Mouse (Mus musculus) neural tube, embryonic 12.5 days (tissue): ENCODE measurements around the gene Cd247. TPM values are rescaled to one million over a fixed set of nuclear protein-coding genes. Genes with fewer than 3 reads are reported as not detected.

Experiments
- ATAC-seq: fragments of 200-750 bp; cut with Nextera tagmentation; 2 replicates; pipeline ENCODE4 v1.8.0; 2017; ENCODE audit warnings: low read depth, mild to moderate bottlenecking, moderate TSS enrichment, moderate library complexity; ENCODE audit not compliant: low FRiP score
- H3K27ac ChIP-seq: fragments of 300-500 bp; sonication (generic); 2 replicates; pipeline ENCODE4 v1.5.1; 2016
- H3K27me3 ChIP-seq: fragments of 300-500 bp; sonication (generic); replicated peaks from 2 replicates; pipeline ENCODE4 v1.6.1; 2016; ENCODE audit warnings: mild to moderate bottlenecking
- H3K36me3 ChIP-seq: fragments of 300-500 bp; sonication (generic); 2 replicates; pipeline ENCODE4 v1.6.1; 2016; ENCODE audit warnings: mild to moderate bottlenecking
- H3K4me1 ChIP-seq: fragments of 300-500 bp; sonication (generic); 2 replicates; pipeline ENCODE4 v1.6.1; 2016
- H3K4me2 ChIP-seq: fragments of 300-500 bp; sonication (generic); replicated peaks from 2 replicates; pipeline ENCODE4 v1.6.1; 2016; ENCODE audit warnings: mild to moderate bottlenecking
- H3K4me3 ChIP-seq: fragments of 300-500 bp; sonication (generic); 2 replicates; pipeline ENCODE4 v1.5.1; 2016
- H3K9ac ChIP-seq: fragments of 300-500 bp; sonication (generic); 2 replicates; pipeline ENCODE4 v1.6.1; 2016; ENCODE audit warnings: mild to moderate bottlenecking
- H3K9me3 ChIP-seq: fragments of 300-500 bp; sonication (generic); 2 replicates; pipeline ENCODE4 v1.6.1; 2016; ENCODE audit warnings: mild to moderate bottlenecking
- WGBS: fragments of 180-500 bp; shearing (Covaris S2); methylation state at CpG from one replicate; pipeline ENCODE4 v1.1.7; 2016; 5-methylcytosine and 5-hydroxymethylcytosine counted together
- polyA plus RNA-seq: library from polyadenylated mRNA; unstranded; fragments of >200 nt; fragmentation: Nextera tagmentation; extraction: Ambion mirVana; gene quantifications from 2 replicates; pipeline ENCODE4 v1.2.1, GENCODE M21; 2016

Cd247 gene
- polyA plus RNA-seq, 1 experiment from 2014 or later = 1.2 TPM

- Histone ChIP-seq H3K27me3 (no peaks in the 10 kb centered on the region), H3K4me2 (0 out of 2 replicates have a peak overlapping the region, but pooled peaks have one; percentile 2), H3K4me1 (peaks cover 14% of the 10 kb centered on the region; the same call in 1 of the 2 replicates), H3K4me3 (no peak overlapping the region), H3K36me3 (peaks cover 5% of the 10 kb centered on the region; the same call in 1 of the 2 replicates), H3K27ac (no peak overlapping the region), H3K9me3 (no peaks in the 10 kb centered on the region), H3K9ac (no peak overlapping the region)
- 43% methylated on average over 14 of the region's 14 CpGs for WGBS
- ATAC-seq = 0 out of 2 replicates have a peak, but pooled peaks have one; percentile 30
These were observed 76.6 kb downstream of the Cd247 start for GRCm38 (mm10) chr1:165864864-165865795.

DNA sequence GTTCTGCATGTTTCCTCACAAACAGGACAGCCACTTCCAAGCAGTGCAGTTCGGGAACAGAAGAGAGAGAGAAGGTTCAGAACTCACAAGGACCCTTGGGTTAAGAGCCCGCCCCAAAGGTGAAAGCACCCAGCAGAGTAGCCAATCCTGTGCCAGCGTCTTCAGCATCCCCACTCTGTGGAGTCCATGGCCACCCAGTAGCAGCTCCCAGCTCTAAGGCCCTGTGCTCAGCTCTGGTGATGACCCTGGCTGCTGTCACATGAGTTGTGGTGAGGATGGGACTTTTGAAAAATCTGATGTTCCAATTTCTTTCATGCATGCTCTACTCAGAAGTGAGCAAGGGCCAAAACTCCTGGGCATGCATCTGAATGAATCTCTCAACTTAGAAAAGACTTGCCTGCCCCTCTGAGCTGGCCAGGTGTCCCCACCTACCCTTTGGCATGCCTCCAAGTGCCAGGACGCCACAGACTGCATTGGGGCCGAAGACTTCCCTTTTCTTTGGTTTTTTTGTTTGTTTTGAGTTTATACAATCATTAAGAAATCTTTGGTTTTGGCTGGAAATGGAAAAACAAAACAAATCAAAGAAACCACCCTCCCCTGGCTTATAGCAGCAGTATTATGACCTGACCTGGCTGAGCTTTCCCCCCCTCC lies 78.3 kb downstream of the Cd247 start:
- no peak for ATAC-seq
- Histone ChIP-seq H3K9me3 (no peaks in the 10 kb centered on the region), H3K4me3 (no peak overlapping the region)

GRCm38 (mm10) chr1:165868659-165869058 lies 80.2 kb downstream of the Cd247 start:
- ATAC-seq = no peak
- Histone ChIP-seq H3K4me1 (peaks cover 14% of the 10 kb centered on the region; the same call in 1 of the 2 replicates), H3K27me3 (no peaks in the 10 kb centered on the region), H3K9me3 (no peaks in the 10 kb centered on the region), H3K9ac (no peak overlapping the region), H3K36me3 (peaks cover 5% of the 10 kb centered on the region; the same call in 1 of the 2 replicates), H3K4me3 (no peak overlapping the region), H3K4me2 (no peak overlapping the region), H3K27ac (no peak overlapping the region)
- WGBS = 93% methylated on average over 8 of the region's 8 CpGs

More for the DNA sequence above, 78.3 kb downstream of the Cd247 start:
- 81% methylated on average over 5 of the region's 5 CpGs for WGBS
- Histone ChIP-seq H3K9ac (no peak overlapping the region), H3K4me1 (peaks cover 14% of the 10 kb centered on the region; the same call in 1 of the 2 replicates), H3K4me2 (no peak overlapping the region), H3K36me3 (peaks cover 5% of the 10 kb centered on the region; the same call in 1 of the 2 replicates), H3K27ac (no peak overlapping the region), H3K27me3 (no peaks in the 10 kb centered on the region)

- Histone ChIP-seq H3K27me3 (no peaks in the 10 kb centered on the region), H3K9me3 (no peaks in the 10 kb centered on the region), H3K9ac (no peak overlapping the region), H3K4me1 (no peaks in the 10 kb centered on the region), H3K4me3 (no peak overlapping the region), H3K36me3 (peaks cover 38% of the 10 kb centered on the region), H3K4me2 (no peak overlapping the region), H3K27ac (no peak overlapping the region)
- ATAC-seq = no peak
- 47% methylated on average over 8 of the region's 8 CpGs for whole genome bisulfite sequencing
These were observed 86.2 kb downstream of the Cd247 start for GRCm38 (mm10) chr1:165874645-165875044.

DNA sequence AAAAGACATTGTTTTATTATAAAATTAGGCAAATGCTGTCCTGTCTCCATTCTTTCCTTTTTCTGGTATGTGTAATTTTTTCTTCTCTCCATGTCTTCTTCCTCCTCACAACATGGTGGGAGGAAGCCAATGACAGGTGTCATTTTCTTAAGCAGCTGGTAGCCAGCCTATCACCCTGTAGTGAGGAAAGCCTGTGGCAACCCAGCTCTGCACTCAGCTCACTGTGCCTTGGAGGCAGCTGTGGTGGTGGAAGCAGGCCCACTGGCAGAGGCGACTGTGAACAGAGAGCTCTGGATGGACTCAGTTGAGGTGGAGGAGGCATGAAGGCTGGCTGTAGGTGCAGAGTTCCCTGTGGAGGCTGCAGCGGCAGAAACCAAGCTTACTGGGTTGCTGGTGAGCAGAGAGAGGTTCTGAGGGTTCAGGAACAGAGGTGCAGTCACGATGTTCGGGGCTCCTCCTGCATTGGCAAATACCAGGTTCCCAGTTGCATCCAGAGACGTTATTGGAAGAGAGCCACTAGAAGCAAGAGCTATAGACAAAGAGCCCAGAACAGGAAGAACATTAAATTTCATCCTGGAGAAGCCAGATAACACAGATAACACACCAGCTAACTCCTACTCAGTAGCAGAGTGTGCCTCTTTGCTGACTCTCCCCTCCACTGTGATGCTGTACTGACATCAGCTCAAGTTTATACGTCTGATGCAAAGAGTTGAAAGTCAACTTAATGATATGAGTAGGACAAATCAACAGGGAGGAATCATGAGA lies 87.2 kb downstream of the Cd247 start:
- H3K27me3 ChIP-seq = no peaks in the 10 kb centered on the region
- no peak overlapping the region for H3K4me3 ChIP-seq
- no peaks in the 10 kb centered on the region for H3K9me3 ChIP-seq
- WGBS = 91% methylated on average over 6 of the region's 6 CpGs
- H3K4me2 ChIP-seq = no peak overlapping the region
- H3K9ac ChIP-seq = no peak overlapping the region
- H3K27ac ChIP-seq = no peak overlapping the region
- no peaks in the 10 kb centered on the region for H3K4me1 ChIP-seq
- no peak for ATAC-seq
- H3K36me3 ChIP-seq = peaks cover 41% of the 10 kb centered on the region

GRCm38 (mm10) chr1:165878751-165879150 lies 90.3 kb downstream of the Cd247 start:
- Histone ChIP-seq H3K4me3 (no peak overlapping the region), H3K9ac (no peak overlapping the region), H3K9me3 (no peaks in the 10 kb centered on the region), H3K36me3 (peaks cover 41% of the 10 kb centered on the region), H3K27ac (no peak overlapping the region), H3K4me1 (no peaks in the 10 kb centered on the region), H3K4me2 (no peak overlapping the region), H3K27me3 (no peaks in the 10 kb centered on the region)
- no peak for ATAC-seq
- 96% methylated on average over 2 of the region's 2 CpGs for WGBS

DNA sequence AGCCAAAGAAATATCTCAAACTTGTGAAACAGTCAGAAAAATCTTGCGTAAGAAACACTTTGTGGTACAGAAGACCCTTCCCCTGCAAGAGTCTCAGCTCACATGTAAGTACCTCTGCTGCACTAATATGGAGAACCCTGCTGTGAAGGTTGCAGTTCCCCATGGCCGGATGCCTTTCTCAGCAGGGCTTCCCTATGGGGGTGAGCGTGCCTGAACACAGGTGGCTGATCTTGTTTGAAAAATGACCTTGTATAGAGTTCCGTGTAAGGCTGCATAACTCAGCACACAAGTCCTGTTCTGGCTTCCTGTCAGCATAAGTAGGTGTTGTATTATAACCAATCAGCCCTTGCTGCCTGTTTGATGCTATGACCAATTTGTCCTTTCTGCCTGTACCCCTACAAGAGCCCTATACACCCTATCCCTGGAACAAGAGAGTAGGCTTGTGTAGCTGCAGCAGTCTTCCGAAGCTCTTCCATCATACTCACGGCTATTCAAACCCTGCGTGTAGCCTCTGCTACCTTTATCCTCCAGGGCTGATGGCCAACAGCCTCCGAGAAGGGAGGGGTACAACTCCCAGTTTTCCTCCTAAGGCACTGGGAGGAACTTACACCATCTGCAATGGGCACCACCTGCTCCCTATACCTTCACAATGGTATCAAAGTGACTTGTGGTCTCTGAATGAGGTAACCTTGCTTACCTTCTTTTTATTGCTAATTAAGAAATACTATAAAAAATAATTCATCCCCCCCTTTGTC lies 93.8 kb downstream of the Cd247 start:
- no peak for ATAC-seq
- H3K4me3 ChIP-seq = no peak overlapping the region
- no peak overlapping the region for H3K27ac ChIP-seq
- no peaks in the 10 kb centered on the region for H3K9me3 ChIP-seq
- no peak overlapping the region for H3K4me2 ChIP-seq
- H3K36me3 ChIP-seq = peaks cover 22% of the 10 kb centered on the region
- no peak overlapping the region for H3K9ac ChIP-seq
- no peaks in the 10 kb centered on the region for H3K27me3 ChIP-seq
- WGBS = 56% methylated on average over 8 of the region's 8 CpGs
- H3K4me1 ChIP-seq = no peaks in the 10 kb centered on the region

DNA sequence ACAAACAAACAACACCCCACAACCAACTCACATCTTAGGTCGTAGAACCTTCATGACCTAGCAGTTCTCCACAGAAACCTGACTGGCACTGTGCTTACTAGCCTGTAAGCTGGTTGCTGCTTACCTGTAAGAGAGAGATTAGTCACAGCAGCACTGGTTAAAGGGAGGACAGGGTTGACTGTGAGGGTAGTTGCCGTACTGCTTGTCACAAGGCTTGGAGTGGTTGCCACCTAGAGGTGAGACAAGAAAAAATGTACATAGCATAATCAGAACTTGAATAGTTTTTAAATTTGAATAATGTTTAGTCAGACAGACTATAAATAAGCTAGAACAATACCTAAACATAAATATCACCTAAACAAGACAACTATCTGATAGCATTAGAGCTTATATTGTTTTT lies 103.2 kb downstream of the Cd247 start:
- H3K36me3 ChIP-seq = peaks cover 59% of the 10 kb centered on the region
- 91% methylated on average over 2 of the region's 2 CpGs for WGBS
- H3K4me2 ChIP-seq = no peak overlapping the region
- H3K27me3 ChIP-seq = no peaks in the 10 kb centered on the region
- H3K9ac ChIP-seq = no peak overlapping the region
- no peaks in the 10 kb centered on the region for H3K4me1 ChIP-seq
- no peaks in the 10 kb centered on the region for H3K9me3 ChIP-seq
- no peak overlapping the region for H3K27ac ChIP-seq
- ATAC-seq = no peak
- H3K4me3 ChIP-seq = no peak overlapping the region

DNA sequence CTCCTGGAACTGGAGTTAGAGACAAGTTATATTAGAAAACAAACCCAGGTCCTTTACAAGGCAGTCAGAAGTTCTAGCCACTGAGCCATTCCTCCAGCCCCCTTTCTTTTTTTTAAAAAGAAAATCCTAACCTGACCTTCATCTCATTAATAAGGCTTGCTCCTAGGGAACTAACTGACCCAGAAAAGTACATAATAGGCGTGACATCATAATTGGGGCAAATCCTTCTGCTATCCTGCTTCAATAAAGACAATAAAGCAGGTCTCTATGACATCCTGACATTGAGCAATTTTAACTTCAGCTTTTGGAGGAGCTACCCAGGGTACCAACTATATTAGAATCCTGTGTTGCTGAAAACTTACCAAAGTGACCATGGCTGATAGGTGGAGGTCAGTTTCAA lies 115.1 kb downstream of the Cd247 start:
- Histone ChIP-seq H3K27me3 (no peaks in the 10 kb centered on the region), H3K36me3 (peaks cover 36% of the 10 kb centered on the region), H3K4me1 (no peaks in the 10 kb centered on the region), H3K4me3 (no peak overlapping the region), H3K9ac (no peak overlapping the region), H3K4me2 (no peak overlapping the region), H3K9me3 (no peaks in the 10 kb centered on the region), H3K27ac (no peak overlapping the region)
- no peak for ATAC-seq
- WGBS = 66% methylated on average over 1 of the region's 1 CpGs

DNA sequence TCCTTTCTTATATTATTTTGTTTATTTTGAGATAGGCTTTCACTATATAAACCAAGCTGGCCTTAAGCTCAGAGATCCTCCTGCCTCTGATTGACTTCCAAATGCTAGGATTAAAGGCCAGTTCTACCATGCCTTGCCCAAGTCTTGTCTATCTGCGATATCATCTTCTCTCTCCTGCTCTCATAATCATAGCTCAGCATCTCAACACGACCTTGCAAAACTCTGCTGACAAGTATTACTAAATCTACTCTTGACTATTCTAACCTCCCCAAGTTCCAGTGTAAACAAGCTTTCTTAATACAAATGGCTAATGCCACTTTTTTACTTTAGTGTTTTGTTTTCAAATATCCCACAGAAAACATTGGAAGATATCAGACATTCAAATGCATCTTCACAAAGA lies 119.7 kb downstream of the Cd247 start:
- Histone ChIP-seq H3K9me3 (no peaks in the 10 kb centered on the region), H3K4me1 (no peaks in the 10 kb centered on the region), H3K27ac (no peak overlapping the region), H3K36me3 (peaks cover 32% of the 10 kb centered on the region), H3K27me3 (no peaks in the 10 kb centered on the region), H3K9ac (no peak overlapping the region), H3K4me3 (no peak overlapping the region), H3K4me2 (no peak overlapping the region)
- ATAC-seq = no peak
- WGBS = 99% methylated on average over 2 of the region's 2 CpGs

- 80% methylated on average over 3 of the region's 3 CpGs for WGBS
- no peak overlapping the region for H3K4me2 ChIP-seq
- no peak overlapping the region for H3K27ac ChIP-seq
- H3K9ac ChIP-seq = no peak overlapping the region
- no peaks in the 10 kb centered on the region for H3K9me3 ChIP-seq
- H3K4me3 ChIP-seq = no peak overlapping the region
- no peak for ATAC-seq
- peaks cover 29% of the 10 kb centered on the region for H3K36me3 ChIP-seq
- H3K27me3 ChIP-seq = no peaks in the 10 kb centered on the region
- H3K4me1 ChIP-seq = no peaks in the 10 kb centered on the region
These were observed 120.3 kb downstream of the Cd247 start for GRCm38 (mm10) chr1:165908806-165909205.
